Mouse (Mus musculus) myocyte (in vitro differentiated cells): ENCODE measurements at regions not wholly inside any gene's neighbourhood (a gene's known extent, or its start where the extent isn't known, plus 50 kb on each side); places are given as distances from the start of the nearest gene placed in this dataset.

Source experiments
- CEBPB ChIP-seq: IDR thresholded peaks from 2 replicates; pipeline ENCODE4 v1.6.1; 2011; ENCODE audit warnings: mild to moderate bottlenecking, moderate library complexity; ENCODE audit not compliant: poor library complexity, insufficient read depth, severe bottlenecking
- E2F4 ChIP-seq: IDR thresholded peaks from one replicate; pipeline ENCODE4 v1.6.1; 2011; ENCODE audit warnings: mild to moderate bottlenecking, control low read depth, moderate library complexity; ENCODE audit not compliant: insufficient read depth
- MAX ChIP-seq: IDR thresholded peaks from one replicate; pipeline ENCODE4 v1.6.1; 2011; ENCODE audit warnings: low read depth, mild to moderate bottlenecking, control low read depth
- MYOD1 ChIP-seq, 3 experiments: IDR thresholded peaks; one replicate each; pipeline ENCODE4 v1.6.1; 2011; ENCODE audit warnings: control low read depth in 2 of 3, low read depth in 2 of 3, mild to moderate bottlenecking in 2 of 3, moderate library complexity in 1 of 3; ENCODE audit not compliant: insufficient read length in 2 of 3, control insufficient read depth in 1 of 3
- POLR2A ChIP-seq: IDR thresholded peaks from one replicate; pipeline ENCODE4 v1.6.1; 2011; ENCODE audit warnings: low read depth, mild to moderate bottlenecking, control low read depth, moderate library complexity; ENCODE audit not compliant: insufficient read length
- POLR2AphosphoS2 ChIP-seq: IDR thresholded peaks from one replicate; pipeline ENCODE4 v1.6.1; 2011; ENCODE audit warnings: low read depth, control low read depth; ENCODE audit not compliant: insufficient read length
- SRF ChIP-seq: IDR thresholded peaks from one replicate; pipeline ENCODE4 v1.6.1; 2011; ENCODE audit warnings: low read depth; ENCODE audit not compliant: control insufficient read depth, insufficient read length
- TCF3 ChIP-seq: IDR thresholded peaks from one replicate; pipeline ENCODE4 v1.6.1; 2011; ENCODE audit warnings: low read depth, control low read depth; ENCODE audit not compliant: insufficient read length

GRCm38 (mm10) chr13:59892340-59892739 lies 69.4 kb upstream of the Tut7 start:
- TF ChIP-seq POLR2A = no peak
- TF ChIP-seq CEBPB = no peak
- TF ChIP-seq MAX = no peak
- no peak for TF ChIP-seq TCF3
- TF ChIP-seq MYOD1 (IDR thresholded peaks at IDR 0.05; ENCODE audit: control insufficient read depth in 1 of 3, insufficient read length in 2 of 3, low read depth in 2 of 3) = no peak
- TF ChIP-seq E2F4 = no peak
- no peak for TF ChIP-seq POLR2AphosphoS2
- TF ChIP-seq SRF = no peak
